Mouse (Mus musculus) urinary bladder, adult 2 months (tissue): ENCODE data around the gene Ttc29. TPM values are rescaled to one million over a fixed set of nuclear protein-coding genes. Genes with fewer than 3 reads are reported as not detected.

ENCODE experiments used
- DNase-seq: peaks from one replicate; pipeline ENCODE4 v3.0.0; 2022; ENCODE audit warnings: low spot score
- polyA plus RNA-seq: library from polyadenylated mRNA; depleted of rRNA; stranded (reverse); fragments of >200 nt; gene quantifications from 2 replicates; pipeline ENCODE4 v1.2.3, GENCODE M21; 2012

The Ttc29 gene
- polyA plus RNA-seq, 1 experiment: not detected

DNA sequence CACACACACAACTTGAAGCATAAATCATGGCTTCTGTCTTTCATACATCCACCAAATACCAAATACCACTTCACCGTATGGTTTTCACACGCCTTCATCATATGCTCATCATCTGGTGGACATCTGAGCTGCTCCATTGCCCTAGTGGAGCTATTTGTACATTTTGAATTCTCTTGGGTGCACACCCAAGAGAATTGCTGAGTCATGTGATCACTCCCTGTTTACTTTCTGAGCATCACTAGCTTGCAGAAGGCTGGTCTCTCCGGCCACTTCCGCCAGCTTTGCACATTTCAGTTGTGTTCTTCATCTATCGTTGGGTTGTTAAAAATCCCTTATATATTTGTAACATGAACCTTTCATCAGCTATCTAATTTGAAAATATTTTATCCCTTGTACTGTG, 65.5 kb downstream of the Ttc29 start:
- DNase-seq: no peak

- DNase-seq: no peak
These were observed 71.7 kb downstream of the Ttc29 start for GRCm38 (mm10) chr8:78284805-78285204.

GRCm38 (mm10) chr8:78285366-78285765, 72.3 kb downstream of the Ttc29 start:
- DNase-seq: no peak

DNA sequence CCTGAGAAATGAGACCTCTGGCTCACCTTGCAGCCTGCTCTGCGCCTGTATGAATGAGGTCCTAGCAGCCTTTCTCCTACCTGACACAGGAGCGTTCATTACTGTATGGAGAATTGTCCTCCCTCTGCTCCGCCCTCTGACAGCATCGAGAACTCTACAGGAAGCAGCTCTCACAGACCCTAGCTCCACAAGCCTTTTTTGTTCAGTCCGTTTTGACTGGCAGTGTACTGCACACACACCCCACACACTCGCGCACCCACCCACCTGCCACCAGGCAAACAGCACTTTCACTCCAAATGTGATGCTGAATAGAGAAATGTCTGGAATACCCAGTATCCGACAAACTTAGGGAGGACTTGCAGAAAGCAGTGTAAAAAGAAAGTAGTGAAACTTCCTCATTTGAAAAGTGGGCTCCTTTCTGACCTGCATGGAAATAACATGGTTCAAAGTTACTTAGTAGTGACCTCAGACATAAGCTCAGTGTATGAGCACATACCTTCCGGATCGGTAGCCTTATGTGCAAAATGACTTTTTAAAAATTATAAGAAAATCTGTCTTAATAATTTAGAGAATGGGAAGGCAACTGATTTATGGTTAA, 76.4 kb downstream of the Ttc29 start:
- no peak for DNase-seq

DNA sequence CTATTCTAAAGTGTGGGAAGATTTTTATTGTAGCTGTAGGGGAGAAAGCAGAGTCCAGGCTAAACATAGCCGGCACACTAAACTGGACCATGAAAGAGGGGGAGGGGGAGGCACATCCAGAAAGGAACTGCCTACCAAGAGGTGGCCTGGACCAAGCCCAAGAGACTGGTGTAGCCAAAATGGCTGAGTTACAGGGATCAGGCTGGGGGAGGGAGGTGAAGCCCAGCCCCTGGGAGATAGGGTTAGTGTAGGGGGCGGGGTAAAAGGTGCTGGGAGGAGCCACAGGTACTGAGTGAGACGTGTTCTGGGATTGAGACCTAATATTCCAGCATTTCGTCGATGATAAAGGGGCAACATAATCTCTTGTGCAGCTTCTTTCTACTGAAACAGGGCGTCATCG, 77.2 kb downstream of the Ttc29 start:
- no peak for DNase-seq

- DNase-seq: no peak
These were observed 82.4 kb downstream of the Ttc29 start for GRCm38 (mm10) chr8:78295494-78295893.

DNA sequence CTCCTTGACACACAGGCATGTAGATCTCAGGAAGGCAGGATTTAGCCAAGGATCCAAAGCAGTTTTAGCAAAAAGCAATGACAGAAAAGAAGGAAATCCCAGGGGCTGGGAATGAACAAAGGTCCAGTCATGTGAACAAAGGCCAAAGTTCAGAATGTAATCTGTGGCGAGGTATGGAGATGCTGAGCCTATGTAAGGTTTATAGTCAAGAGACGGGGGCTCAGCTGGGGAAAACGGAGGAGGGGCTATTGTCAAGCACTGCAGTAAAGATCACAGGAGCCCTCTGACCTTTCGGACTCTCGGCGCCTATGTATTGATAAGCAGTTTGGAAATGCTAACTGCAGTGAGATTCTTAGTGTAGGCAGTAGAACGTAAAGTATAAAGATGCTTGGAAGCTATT, 90.5 kb downstream of the Ttc29 start:
- no peak for DNase-seq

GRCm38 (mm10) chr8:78306604-78307003, 93.5 kb downstream of the Ttc29 start:
- no peak for DNase-seq

DNA sequence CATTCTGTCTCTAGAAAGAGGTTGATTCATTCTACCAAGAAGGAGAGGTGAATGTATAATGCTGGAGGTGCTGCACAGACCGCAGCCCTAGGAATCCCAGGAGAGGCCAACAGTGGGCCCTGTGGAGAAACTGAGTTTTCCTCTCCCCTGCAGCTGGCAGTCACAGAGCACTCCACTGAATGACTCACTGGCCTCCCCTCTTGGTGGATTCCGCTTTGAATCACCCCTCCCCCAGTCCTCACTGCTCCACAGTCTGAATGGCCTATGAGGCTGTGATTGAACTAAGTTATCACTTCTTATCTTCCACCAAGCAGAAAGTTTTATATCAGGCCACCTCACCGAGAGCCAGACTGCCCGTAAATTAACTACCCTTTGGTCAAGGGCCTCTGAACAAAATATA, 94.0 kb downstream of the Ttc29 start:
- no peak for DNase-seq

DNA sequence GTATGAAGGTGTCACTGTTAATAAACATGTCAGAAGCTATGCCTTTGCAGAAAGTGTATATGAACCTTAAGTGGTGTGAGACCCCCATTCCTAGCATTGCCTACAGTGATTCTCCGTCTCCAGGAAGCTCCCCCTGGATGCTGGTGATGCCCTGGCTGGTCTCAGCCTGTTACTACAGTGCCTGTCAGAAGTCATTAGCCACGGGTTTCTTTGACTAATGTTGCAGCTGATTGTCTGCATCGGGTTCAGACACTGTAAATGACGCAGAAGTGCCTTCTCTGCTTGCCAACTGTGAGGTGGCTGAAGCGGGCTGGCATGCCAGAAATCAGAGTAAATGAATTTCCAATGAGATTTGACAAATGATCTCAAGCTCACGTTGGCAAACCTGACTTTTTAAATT, 96.4 kb downstream of the Ttc29 start:
- DNase-seq: no peak

DNA sequence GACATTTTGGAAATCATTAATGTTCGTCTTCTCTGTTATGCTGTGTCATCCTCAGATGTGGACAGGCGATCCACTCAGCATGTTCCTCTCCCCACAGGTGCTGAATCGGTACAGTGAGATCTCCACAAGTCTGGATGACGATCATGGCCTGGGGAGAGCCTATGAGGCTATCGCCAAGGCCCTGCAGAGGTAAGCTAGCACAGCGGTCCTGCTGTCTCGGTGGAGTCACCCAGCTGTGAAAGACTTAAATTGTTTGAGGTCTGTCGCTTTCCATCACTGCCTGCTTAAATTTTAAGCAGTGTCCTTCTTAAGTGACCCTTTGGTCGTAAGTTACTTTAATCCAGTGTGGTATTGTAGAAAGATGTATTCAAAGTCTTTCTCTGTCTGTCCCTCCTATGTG, 102.5 kb downstream of the Ttc29 start:
- no peak for DNase-seq

GRCm38 (mm10) chr8:78317666-78318065, 104.6 kb downstream of the Ttc29 start:
- DNase-seq: no peak

DNA sequence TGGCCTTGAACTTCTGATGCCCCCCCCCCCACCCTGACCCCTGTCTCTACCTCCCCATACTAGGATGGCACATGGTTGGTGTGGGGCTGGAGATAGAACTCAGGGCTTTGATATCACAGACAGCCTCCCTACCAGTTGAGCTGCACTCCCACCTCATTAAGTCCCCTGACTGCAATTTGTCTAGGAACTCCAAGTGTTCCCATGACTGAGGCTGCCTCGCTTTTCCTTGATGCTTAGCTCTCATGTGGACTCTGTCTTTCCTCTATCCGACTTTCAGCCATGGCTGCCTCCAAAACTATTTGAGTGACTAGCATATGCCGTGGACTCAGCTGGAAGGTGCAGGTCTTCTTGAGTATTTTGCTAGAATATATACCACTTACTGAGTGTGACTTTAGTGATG, 110.3 kb downstream of the Ttc29 start:
- DNase-seq: no peak

DNA sequence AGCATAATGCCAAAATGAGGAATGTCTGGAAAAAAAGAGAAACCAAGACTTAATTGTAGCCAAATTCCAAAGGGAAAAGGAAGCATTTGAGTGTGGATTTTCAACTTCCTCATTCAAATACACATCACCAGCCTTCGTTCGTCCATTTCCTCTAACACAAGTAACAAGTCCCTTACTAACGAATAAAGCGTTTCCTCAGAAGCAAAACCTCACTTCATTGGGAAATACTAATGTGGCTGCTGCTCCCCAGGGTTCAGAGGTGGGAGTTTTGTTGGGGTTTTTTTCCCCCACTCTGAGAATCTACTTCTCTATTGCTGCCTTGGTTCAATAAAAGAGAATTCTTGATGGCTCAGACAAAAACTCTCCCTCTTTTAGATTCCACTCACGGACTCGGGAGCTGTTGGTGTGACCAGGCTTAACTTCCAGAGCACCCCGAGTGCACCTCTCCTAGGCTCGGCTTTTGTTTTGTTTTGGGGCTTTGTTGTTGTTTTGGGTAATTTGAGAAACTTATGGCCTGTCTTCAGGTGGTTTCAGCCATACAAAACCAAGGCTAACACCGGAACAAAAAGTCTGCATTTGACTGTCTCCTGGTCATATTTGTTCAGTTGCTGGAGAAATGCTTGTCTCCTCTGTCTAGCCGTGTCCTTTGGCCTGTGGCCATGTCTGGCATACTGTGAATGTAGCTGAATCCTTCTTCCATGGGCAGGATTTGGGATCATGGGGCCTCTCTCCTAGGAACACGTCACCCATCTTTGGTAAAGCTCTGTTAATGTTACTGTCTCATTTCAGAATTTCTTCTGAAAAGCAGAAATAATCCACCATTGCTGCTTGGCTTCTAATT, 127.8 kb downstream of the Ttc29 start:
- no peak for DNase-seq

DNA sequence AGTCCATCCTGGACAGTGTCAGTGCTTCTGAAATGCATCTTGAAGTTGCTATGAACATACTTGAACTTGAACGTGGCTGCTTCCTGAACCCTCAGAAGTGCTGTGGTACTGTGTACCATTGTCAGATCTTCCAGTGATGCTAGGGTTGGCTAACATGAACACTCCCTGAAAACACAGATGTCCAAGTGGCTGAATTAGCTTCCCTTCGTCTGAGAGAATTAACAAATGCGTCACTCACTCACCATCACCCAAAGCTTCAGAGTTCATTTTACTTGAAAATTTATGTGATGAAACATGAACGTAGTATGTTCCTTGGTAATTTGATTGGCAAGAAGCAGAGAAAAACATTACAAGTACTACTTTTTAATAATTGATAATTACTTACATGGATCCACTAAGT, 129.1 kb downstream of the Ttc29 start:
- no peak for DNase-seq

- no peak for DNase-seq
These were observed 130.9 kb downstream of the Ttc29 start for GRCm38 (mm10) chr8:78344006-78344405.

GRCm38 (mm10) chr8:78345705-78346104, 132.6 kb downstream of the Ttc29 start:
- DNase-seq: no peak

DNA sequence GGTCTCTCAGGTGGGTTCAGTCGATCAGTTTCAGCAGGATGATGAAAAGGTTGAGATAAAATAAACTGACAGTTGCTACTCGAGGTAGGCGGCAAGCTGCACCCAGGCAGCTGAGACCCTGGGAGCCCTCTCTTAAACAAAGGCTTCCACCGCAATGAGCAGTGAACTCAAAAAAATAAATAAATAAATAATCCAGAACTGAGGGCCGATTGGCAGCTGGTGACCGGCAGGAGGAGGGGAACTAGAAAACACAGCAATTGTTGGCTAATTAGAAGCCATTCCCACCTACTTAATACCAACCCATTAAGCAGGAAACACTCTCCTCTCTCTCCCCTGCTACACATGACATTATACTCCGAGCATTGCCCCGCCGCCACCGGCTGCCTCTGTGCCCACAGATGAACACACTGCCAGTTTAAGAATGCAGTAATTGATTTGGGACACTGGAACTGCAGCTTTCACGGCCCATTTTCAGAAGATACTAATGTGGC, 133.1 kb downstream of the Ttc29 start:
- DNase-seq: no peak

GRCm38 (mm10) chr8:78353902-78354301, 140.8 kb downstream of the Ttc29 start:
- DNase-seq: no peak

DNA sequence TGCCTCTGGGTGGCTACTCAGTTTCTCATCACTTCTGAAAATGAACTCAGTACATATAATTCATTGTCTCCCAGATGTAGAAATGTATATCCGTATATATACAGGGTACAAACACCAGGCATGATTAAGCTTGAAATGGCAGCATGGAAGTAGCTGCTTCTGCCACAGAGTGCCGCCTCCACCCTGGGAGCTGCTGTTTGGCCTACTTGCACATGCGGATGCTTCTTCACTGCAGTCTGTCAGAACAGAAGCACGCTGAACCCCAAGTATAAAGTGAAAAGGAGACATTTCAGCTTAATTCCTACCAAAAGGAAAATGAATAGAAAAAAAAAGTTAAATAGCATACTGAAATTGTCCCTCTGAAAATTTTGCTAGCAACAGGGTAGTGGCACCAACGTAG, 141.7 kb downstream of the Ttc29 start:
- no peak for DNase-seq

DNA sequence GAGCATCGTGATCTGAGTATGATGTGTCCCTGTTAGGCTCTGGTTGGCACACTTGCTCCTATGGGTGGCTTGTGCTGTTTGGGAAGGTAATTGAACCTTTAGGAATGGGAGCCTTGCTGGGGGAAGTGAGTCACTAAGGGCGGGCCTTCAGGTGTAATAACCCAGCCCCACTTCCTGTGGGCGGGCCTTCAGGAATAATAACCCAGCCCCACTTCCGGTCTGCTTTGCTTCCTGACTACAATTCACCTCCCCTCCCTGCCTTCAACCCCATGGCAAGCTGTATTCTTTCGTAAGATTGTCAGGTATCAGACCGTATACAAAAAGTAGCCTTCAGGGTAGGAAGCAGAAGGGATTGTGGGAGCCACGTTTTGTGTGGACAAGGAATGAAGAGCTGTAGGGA, 177.7 kb downstream of the Ttc29 start:
- no peak for DNase-seq

GRCm38 (mm10) chr8:78419272-78419671, 206.2 kb downstream of the Ttc29 start:
- no peak for DNase-seq

DNA sequence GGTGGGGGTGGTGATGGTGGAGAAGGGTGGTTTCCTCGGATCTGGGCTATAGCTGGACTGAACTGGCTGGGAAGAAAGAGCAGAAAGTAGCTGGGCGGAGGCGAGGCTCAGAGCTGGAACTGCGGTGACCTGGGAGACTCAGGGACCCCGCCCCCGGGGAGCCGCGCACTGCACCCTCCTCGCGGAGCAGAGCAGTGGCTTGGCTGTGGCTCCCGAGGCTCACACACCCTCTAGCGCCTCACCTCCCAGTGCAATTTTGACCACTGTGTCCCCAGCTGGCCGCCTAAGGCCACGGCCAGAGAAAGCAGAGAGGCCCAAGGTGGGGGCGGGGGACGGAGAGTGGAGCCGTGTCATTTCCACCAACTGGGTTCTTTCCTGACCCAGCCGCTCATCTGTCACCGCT, 207.0 kb downstream of the Ttc29 start:
- DNase-seq: no peak
